Mouse (Mus musculus): ENCODE measurements around the gene Stard13.

Gene Stard13

DNA sequence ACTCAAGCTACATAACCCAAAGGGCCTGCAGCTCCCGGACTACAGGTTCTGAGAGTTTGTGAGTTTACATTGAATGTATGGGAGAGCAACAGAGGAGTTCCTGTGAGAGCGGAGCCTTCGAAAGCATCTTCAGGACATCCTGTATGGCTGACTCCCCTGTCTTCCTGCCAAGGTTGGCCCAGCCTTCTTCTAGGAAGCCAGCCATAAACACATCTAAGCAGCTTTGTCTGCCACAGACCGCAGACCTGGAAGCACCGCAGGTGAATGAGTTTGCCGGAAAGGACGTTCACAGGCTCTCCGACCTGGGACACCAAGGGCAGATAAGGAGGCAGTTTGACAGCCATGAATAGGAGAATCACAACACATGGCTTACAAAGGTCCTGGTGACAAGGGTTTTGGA, 52.3 kb downstream of the Stard13 start:
- no peak for DNase-seq (ENCODE audit: low read depth, low spot score)

DNA sequence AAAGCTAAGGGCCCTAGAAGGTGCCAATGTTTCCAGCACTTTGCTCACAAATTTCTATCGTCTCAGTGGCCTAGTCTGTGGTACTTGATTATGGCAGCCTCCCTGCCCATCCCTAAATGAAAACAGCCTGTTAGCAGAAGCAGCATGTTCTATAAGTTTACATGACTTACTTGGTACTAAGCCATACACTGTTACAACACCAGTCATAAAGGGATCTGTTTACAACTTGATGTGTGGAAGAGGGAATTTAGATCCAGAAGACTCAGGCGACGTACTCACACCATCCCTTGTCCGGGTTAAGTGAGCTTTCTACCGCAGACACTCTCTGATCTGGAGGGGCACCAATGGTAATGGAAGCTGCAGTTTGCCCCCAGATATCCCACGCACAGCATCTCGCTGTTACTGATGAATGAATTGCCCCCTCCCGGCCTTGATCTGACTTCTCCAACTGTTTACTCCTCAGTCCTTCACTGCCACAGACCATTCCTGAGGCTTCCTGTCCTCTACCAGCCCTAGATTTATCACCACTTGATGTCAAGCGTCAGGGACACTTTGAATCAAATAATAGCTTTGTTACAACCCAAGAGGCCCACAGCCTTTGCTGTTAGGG, 53.4 kb downstream of the Stard13 start:
- no peak for DNase-seq (ENCODE audit: low read depth, low spot score)

- no peak for DNase-seq (ENCODE audit: low read depth, low spot score)
These were observed 56.5 kb downstream of the Stard13 start for GRCm38 (mm10) chr5:151177171-151177570.

DNA sequence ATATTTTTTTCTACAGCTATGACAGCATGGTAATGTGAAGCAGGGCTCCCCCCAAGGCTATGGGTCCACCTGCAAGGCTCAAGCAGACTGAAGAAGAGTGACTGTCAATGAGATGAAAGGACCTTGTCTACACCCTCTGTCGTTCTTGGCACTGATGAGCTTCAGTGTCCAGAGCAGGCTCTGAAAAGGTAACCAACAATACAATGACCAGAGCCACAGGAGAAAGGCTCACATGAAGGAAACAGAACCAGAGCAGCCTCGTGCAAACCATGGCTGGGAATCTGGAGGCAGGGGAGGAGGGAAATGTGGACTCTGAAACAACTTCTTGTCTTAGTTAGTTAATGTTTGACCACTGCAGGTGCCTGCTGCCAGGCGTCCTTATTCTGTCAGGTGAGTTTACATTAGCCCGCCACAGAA, 57.7 kb downstream of the Stard13 start:
- DNase-seq (ENCODE audit: low read depth, low spot score): no peak

- no peak for DNase-seq (ENCODE audit: low read depth, low spot score)
These were observed 58.9 kb downstream of the Stard13 start for GRCm38 (mm10) chr5:151174485-151175460.

DNA sequence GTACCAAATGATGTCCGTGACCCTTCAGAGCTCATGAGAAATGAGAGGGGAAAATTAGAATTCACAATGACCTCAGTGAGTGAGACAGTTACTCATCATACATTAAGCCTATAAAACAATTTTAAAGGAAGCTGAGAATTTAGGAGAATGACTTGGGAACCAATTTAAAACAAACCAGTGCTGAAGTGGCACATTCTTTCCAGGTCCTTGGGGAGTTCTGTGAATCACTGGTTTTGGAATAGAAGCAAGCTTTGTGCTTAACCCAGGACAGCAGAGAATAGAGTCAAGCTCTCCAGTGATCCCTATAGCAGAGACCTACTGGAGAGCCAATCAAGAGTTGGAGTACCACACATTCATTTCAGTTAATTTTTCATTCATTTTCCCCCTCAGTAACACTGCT, 59.9 kb downstream of the Stard13 start:
- no peak for DNase-seq (ENCODE audit: low read depth, low spot score)

- DNase-seq (ENCODE audit: low read depth, low spot score): no peak
These were observed 63.4 kb downstream of the Stard13 start for GRCm38 (mm10) chr5:151170168-151170750.

DNA sequence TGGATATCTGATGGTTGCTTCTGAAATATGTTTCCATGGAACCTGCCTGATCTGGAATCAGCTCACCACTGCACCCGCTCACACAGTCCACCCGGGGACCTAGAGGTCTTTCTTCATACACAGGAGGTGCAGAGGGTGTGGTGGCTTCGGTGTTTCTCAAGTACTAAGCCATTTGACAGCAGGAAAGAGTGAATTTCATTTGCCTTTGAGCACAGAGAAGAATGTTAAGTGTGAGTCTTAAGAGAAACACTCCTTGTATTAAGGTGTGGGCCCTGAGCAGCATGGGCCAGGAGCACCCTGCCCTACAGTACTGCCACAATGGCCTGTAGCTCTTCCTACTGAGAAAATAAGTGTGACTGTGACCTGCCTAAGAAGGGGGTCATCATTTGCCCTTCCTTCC, 65.4 kb downstream of the Stard13 start:
- no peak for DNase-seq (ENCODE audit: low read depth, low spot score)

- DNase-seq (ENCODE audit: low read depth, low spot score): no peak
These were observed 66.0 kb downstream of the Stard13 start for GRCm38 (mm10) chr5:151167641-151168040.

- no peak for DNase-seq (ENCODE audit: low read depth, low spot score)
These were observed 67.4 kb downstream of the Stard13 start for GRCm38 (mm10) chr5:151166266-151166665.

DNA sequence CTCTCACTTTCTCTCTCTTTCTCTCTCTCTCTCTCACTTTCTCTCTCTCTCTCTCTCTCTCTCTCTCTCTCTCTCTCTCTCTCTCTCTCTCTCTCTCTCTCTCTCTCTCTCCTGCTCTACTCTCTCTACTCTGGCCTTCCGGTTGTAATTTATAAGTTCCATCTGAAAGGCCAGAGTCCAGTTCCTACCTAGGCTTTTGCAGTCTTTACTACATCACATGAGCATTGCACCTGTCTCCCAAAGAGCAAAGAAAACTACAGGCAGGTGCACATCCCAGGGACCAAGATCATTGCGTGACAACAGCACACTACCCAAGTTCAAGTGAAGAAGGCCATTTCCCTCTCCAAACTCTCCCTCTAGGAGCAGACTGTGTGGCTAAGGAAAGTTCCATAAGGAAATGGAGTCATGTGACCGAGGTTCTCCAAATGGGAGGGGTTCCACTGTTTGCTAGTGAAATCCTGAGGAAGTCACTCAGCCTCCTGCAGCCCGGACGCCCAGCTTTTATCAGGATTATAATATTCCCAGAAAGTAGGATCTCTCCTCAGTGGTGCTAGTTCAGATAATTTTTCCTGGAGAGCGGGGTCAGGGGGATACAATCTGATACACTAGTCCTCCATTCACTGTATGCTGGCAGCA, 68.1 kb downstream of the Stard13 start:
- no peak for DNase-seq (ENCODE audit: low read depth, low spot score)

- DNase-seq (ENCODE audit: low read depth, low spot score): no peak
These were observed 68.8 kb downstream of the Stard13 start for GRCm38 (mm10) chr5:151164815-151165214.

DNA sequence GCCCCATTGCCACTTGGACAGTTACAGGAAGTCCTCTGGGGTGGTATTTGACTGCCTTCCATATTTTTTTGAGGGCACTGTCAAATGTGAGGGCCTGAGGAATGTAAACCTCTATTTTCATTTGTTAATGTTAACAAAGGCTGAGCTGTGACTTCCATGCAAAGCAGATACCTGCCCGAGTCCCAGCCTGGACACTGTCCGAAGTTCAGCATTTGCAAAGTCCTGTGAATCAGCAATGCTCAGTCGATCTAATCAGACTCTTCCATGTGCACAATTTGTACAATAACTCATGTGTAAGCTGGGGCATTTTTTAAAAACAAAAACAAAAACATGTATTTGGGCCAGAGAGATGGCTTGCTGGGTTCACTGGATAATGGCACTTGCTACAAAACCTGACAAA, 71.0 kb downstream of the Stard13 start:
- no peak for DNase-seq (ENCODE audit: low read depth, low spot score)

DNA sequence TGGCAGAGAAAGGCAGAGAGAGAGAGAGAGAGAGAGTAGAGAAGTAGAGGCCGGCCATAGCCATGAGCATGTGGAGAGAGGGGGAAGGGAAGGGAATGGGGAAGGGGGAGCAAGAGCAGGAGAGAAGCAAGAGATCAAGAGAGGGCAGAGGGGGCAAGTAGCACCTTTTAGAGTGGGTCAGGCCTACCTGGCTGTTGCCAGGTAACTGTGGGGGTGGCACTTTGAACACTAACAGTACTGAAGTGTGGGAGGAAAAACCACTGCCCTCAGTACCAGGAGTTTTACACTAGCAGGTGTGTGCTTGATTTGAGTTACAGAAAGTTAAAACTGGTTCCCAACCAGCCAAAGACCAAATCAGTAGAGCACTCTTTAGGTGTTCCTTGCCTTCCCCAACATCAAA, 78.4 kb downstream of the Stard13 start:
- no peak for DNase-seq (ENCODE audit: low read depth, low spot score)

DNA sequence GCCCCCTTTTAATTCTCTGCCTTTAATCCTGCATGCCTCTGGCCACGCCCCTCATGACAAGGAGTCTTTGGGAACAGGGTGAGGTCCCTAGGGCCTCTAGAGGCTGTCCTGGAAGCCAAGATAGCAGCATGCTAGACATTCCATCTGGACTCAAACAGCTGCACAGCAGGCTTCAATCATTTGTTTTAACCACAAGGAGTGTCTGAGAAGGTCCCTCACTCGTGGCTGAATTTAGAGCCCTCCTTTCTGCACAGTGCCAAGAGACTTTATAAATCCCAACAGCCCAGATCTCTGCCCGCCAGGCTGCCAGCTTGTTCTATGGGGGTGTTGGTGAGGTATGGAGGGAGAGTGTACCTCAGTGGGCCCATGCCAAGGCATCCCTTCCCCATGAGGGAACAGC, 78.9 kb downstream of the Stard13 start:
- DNase-seq (ENCODE audit: low read depth, low spot score): peak; percentile 59

DNA sequence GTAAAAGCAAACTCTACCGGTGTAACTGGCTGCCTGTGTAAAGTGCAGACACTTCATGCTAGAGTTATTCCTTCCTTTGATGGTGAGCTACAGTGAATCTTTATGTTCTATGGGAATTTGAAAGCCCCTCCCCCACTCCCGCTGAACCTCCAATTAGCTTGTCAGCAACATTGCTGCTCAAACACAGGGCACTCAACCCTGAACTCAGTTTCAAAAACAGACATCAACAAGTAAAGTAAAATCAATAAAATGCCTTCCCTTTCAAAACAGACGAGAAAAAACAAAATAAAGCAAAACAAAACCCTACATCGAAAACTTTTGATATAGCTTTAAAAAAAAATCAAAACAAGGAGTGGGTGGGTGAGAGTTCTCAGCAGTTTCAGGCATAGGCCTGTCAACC, 79.6 kb downstream of the Stard13 start:
- no peak for DNase-seq (ENCODE audit: low read depth, low spot score)

GRCm38 (mm10) chr5:151151549-151151948, 82.1 kb downstream of the Stard13 start:
- peak; percentile 49 for DNase-seq (ENCODE audit: low read depth, low spot score)

- no peak for DNase-seq (ENCODE audit: low read depth, low spot score)
These were observed 84.1 kb downstream of the Stard13 start for GRCm38 (mm10) chr5:151149509-151149908.

GRCm38 (mm10) chr5:151148079-151148478, 85.6 kb downstream of the Stard13 start:
- no peak for DNase-seq (ENCODE audit: low read depth, low spot score)

DNA sequence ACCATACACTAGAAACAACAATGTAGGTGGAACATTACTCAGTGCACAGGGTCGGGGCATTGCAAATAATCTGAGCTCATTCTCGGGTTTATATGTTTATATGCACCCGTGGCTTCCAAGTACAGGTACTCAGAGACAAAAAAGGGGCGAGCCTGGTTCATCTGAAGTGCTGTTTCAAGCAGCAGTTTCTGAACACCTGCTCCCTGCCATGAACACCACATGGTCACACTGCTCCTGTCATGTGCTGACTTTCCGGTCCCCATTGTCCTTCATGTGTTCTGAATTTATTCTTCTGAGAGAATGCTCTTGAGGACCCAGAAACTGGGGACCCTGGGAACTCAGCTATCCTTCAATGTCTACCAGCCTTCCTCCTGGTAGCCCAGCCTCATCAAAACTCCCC, 87.8 kb downstream of the Stard13 start:
- DNase-seq (ENCODE audit: low read depth, low spot score): no peak

DNA sequence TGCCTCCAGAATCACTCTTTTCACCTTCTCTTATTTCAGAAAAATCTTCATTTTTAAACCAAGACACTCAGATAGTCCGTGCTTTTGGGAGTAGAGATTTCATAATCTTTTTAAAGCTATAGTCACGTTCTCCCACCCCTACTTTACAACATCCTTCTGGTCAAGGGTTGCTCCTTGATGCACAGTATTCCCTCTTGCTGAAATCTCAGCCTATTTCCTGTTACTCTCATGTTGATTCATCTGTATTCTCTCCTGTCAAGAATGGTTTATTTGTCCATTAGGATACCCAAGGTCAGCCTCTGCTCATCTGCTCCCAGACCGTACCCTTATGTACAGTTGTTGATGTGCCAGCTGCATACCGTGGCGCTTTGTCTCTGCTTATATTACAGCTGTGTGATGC, 89.7 kb downstream of the Stard13 start:
- no peak for DNase-seq (ENCODE audit: low read depth, low spot score)
